Mouse (Mus musculus) ES-Bruce4 (cell line): ENCODE measurements at regions not wholly inside any gene's neighbourhood (a gene's known extent, or its start where the extent isn't known, plus 50 kb on each side); places are given as distances from the start of the nearest gene placed in this dataset.

Experiments
- CTCF ChIP-seq: IDR thresholded peaks from one replicate; pipeline ENCODE4 v1.8.1; 2011; ENCODE audit warnings: low read depth, low read length
- EP300 ChIP-seq: IDR thresholded peaks from 2 replicates; pipeline ENCODE4 v1.6.1; 2011; ENCODE audit warnings: low read depth, low read length; ENCODE audit not compliant: insufficient read depth
- POLR2A ChIP-seq: IDR thresholded peaks from one replicate; pipeline ENCODE4 v1.8.1; 2011; ENCODE audit warnings: low read length; ENCODE audit not compliant: insufficient read depth

DNA sequence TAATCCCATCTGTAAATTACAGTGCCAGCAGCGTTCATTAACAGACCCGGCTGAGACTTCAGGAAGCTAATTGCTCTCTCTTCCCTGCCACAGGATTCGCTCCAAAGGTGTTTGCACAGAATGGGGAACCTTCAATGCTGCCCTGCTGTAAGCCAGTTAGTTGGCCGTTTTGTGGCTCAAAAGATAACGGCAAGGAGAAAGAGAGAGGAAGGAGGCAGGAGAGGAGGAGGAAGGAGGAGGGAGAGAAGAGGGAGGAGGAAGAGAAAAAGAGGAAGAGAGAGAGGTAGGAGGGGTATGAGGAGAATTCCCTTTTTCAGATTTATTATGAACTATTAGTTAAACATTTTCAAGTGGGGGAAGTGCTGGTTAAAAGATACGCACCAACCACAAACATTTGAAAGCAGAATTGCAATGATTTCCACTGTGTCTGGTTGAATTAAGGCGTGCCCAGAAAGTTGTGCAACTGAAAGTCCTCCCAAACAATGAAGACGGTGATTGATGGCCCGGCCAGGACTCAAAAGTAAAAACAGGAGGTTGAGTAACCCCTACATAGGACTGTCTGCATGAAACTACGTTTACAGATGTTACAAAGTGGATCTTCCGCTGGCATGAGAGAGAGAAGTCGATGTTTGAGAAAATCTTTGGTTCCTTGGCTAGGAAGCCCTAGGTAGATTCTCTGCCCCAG, 273.6 kb downstream of the Mreg start:
- TF ChIP-seq CTCF (no peak), EP300 (no peak), POLR2A (no peak)
